Mouse (Mus musculus) brain, embryonic 14.5 days (tissue): ENCODE measurements at regions not wholly inside any gene's neighbourhood (a gene's known extent, or its start where the extent isn't known, plus 50 kb on each side); places are given as distances from the start of the nearest gene placed in this dataset.

Source experiments
- DNase-seq: peaks from one replicate; pipeline ENCODE4 v3.0.0-alpha.2; 2011; ENCODE audit warnings: low read depth
- CTCF ChIP-seq: fragments of 200-500 bp; IDR thresholded peaks from 2 replicates; pipeline ENCODE4 v1.5.1; 2012; ENCODE audit warnings: inconsistent platforms, mild to moderate bottlenecking, moderate library complexity, borderline replicate concordance; ENCODE audit not compliant: insufficient read depth, insufficient read length; ENCODE audit errors: extremely low read depth
- POLR2A ChIP-seq: fragments of 200-500 bp; IDR thresholded peaks from 2 replicates; pipeline ENCODE4 v1.6.1; 2012; ENCODE audit warnings: mild to moderate bottlenecking, inconsistent platforms, borderline replicate concordance; ENCODE audit not compliant: poor library complexity, insufficient read depth, insufficient read length, severe bottlenecking; ENCODE audit errors: extremely low read depth

DNA sequence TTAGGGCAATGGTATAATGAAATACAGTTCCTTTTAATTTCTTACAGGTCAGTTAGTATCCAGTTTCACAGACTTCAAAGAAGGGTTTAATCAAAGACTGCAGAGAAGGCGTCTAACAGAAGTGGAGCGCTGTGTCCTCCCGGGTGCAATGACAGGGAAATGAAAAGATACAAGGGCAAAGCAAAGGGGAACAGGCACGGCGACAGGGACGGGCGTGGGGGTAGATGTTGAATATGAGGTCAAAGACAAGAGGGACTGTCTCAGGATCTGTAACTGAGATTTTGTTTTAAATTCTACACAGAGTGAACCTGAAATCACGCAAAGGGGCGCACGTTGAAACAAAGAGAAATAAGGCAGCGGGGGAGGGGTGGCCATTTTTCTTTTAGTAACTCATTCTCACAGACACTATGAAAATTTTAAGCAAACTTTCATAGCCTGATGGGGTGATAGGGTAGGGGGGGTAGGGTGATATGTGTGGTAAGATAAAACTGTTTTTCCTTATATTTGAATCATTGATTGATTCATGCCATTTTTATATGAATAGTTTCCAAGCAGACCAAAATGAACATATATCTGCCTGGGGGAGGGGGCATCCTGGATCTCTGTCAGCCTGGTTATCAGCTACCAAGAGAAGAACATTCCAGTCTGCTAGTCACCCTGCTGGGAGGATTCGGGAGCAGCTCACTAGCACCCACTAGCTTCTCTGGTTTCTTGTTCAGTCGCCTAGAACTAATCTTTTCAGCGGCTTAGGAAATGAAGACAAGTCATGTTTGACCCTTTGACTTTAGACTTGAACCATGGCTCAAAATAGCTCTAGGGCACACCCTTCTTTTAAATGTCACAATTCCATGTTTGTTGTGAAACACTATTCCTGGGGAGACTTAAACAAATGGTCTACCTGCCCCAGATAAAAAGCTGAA is 139.1 kb upstream of the Map3k7 start:
- DNase-seq: peak; percentile 44
- no peak for TF ChIP-seq POLR2A
- TF ChIP-seq CTCF: peak; percentile 30; the same call in 1 of the 2 replicates

DNA sequence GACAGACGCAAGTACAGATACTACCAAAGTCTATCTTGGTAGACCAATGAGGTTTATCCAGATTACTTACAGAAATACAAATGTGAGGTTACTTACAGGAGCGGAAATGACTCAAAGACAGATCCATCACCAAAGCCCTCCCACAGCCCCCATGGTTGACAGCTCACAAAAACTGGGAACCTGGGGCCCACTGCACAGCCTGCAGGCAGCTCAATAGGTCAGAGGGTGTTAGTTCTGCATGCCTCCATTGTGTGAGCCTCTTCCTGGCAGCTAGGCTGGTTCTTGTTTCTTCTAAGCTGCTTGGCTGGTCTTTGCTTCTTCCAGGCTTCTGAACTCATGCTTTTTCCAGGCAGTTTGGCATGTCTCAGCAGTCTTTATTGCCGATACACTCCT is 138.5 kb upstream of the Map3k7 start:
- no peak for DNase-seq
- TF ChIP-seq POLR2A (no peak), CTCF (no peak)

DNA sequence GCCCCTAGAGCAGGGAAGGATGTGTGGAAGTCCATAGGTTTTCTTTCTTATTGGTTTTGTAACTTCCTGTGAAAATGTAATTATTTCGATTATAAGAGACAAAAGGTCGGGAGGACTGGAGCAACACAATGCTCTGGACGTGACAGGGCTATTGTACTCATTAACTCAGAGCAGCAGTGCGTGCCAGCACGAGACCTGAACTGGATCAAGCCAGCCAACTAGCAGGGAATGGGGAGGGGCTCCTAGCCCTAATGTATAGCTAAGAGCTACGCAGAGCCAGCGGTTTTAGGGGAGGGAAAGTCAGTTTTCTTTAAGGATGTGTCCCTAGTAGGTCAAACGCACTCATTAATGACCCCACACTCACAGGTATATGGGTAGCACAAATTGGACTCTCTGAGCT is 137.2 kb upstream of the Map3k7 start:
- no peak for DNase-seq
- TF ChIP-seq CTCF (no peak), POLR2A (no peak)

DNA sequence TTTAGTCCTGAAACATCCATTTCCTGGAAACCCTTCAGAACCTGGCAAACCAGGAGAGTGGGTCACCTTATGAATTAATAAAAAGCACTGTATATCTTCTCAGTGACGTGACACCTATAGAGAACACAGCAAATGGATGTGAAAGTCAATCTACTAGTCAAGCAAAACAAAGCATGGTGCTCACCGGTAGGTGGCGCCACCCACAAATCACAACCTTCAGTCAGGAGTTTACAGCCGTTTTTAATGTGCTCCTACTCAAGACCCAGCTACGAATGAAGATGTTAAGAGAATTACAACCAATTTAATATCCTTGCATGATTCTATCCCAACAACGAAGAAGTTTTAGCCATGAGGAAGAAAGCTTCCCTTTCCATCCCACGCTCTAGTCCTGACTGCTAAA is 136.6 kb upstream of the Map3k7 start:
- no peak for DNase-seq
- peak; percentile 38; the same call in 1 of the 2 replicates for TF ChIP-seq CTCF
- TF ChIP-seq POLR2A: no peak

DNA sequence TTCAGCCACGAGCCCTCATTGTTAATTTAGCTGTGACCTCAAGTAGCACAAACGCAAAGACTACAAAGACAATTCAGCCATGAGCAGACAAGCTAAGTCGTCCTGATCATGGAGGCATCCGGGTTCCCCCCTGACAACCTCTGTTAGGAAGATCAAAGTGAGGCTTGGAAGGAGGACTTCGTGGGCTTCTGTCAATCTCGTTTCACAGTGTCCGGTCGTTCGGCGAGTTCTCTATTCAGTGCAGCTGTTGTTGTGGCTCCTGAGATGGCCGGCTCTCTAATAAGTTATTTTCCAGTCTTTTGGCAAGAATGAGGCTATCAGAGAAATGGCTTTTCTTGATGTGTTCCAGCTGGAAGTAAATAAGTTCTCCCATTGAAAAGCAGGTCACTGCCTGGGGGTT is 133.7 kb upstream of the Map3k7 start:
- TF ChIP-seq CTCF: no peak
- no peak for TF ChIP-seq POLR2A
- DNase-seq: peak; percentile 55

DNA sequence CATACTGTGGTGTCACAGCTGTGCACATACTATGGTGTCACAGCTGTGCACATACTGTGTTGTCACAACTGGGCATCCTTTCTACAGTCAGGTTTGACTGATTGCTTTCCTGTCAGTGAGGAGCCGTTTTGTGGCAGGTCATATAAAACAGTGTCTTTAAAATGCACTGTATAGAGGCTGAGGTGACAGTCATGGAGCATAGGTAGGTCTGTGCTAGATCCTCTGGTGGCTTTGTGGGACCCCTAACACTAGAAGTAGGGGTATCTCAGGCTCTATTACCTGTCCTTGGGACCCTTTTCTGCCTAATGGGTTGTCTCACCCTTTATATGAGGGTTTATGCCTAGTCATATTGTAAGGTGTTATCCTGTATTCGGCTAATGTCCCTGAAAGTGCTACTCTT is 132.4 kb upstream of the Map3k7 start:
- DNase-seq: no peak
- TF ChIP-seq CTCF: no peak
- no peak for TF ChIP-seq POLR2A

DNA sequence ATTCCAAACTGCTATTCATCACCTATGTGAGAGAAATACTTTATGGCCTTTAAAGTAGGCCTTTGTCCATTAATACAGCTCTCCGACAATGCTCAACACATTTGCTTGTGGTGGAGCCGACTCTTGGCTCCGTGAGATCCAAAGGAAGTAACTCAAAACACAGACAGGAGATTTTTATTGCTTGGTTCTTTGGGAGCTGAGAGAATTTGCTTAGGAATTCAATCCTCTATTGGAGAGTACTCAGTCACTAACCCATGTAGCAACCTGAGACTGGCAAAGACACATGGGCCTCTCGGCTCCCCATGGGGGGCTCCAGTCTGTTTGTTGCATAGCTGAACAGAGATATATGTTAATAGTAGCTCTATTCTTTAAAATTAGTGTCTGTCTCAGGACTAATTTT is 130.1 kb upstream of the Map3k7 start:
- no peak for TF ChIP-seq POLR2A
- TF ChIP-seq CTCF: no peak
- no peak for DNase-seq

DNA sequence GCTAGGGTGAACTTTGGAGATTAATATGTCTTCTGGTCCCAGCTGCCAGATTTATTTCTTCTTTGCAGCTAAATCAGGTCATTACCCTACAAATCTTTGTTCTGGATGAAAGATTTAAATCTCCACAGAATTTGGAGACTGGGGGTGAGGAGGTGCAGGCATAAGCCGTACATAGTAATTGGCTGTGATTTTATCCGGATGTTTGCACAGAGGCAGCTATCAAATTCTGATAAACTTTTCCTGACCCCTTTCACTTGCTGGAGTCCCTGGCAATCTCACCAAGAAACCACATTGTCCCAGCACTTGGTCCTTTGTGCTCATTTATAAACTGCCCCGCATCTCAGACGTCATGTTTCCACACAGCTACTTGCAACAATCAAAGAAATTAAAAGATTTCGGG is 128.8 kb upstream of the Map3k7 start:
- DNase-seq: no peak
- TF ChIP-seq POLR2A (no peak), CTCF (no peak)

DNA sequence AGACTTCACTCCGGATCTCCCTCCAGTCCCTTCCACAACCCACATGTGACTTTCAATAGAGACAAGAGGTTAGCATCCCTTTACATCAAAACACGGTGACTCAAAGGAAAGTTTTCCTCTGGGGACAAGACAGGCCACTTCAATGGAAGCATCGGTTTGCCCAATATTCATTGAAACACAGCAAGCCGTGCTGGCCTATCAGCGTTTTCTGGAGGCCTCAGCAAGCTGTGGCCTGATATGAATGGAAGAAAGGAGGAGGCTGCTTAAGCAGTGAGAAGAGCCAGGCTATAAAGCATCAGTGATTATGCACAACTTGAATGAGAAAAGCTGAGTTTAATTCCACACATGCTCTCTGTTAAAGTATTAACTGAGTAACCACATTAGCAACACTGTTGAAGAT is 125.3 kb upstream of the Map3k7 start:
- DNase-seq: peak; percentile 62
- TF ChIP-seq CTCF (no peak), POLR2A (no peak)

DNA sequence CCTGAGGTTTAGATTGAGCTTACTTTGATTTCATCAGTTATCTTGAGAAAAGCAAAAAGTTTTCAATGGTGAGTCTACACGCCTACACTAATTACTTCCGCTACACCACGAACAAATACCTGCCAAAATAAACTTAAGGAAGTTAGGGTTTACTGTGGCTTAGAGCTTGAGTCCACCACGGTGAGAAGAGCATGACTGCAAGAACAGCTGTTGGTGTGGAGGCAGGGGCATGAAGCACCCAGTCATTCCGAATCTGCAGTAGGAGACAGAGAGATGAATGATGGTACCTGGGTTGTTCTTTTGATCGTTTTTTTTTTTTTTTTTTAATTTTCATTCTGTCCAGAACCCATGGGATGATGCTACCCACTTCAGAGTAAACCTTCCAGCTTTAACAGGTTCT is 114.1 kb upstream of the Map3k7 start:
- no peak for DNase-seq
- TF ChIP-seq CTCF: no peak
- TF ChIP-seq POLR2A: no peak

DNA sequence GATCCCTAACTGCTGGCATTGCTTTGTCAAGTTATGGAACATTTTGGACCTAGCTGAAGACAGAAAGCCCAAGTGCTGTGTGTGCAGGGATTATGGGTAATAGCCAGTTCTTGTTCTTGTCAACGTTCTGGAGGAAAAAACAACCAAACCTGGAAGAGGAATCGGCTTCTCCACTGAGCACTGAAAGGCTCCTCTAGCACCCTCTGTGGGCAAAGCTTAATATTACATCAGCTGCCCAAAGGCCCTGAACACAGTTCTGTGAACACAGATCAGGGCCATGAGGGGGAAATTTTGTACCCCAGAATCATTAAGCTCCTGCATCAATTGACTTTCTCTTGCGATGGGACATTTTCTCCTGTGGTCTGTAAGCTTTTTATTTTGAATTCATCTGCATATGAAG is 112.9 kb upstream of the Map3k7 start:
- no peak for TF ChIP-seq POLR2A
- TF ChIP-seq CTCF: peak; percentile 41; the same call in 1 of the 2 replicates
- DNase-seq: peak; percentile 22

DNA sequence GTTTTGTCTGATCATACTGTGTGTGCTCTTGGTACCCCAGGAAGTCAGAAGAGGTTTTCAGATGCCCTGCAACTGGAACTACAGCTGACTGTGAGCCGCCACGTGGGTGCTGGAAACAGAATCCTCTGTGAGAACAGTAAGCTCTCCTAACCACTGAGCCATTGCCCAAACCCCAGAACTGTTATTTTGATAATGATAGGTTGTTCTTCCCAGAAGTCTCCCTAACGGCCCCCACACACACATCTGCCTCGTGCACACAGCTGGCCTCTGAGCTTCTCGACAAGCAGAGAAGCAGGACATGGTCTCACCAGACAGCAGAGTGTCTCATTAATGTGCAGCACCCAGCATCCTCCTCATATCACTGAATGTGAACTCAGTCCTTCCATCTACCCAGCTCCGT is 110.0 kb upstream of the Map3k7 start:
- no peak for TF ChIP-seq CTCF
- TF ChIP-seq POLR2A: no peak
- no peak for DNase-seq

DNA sequence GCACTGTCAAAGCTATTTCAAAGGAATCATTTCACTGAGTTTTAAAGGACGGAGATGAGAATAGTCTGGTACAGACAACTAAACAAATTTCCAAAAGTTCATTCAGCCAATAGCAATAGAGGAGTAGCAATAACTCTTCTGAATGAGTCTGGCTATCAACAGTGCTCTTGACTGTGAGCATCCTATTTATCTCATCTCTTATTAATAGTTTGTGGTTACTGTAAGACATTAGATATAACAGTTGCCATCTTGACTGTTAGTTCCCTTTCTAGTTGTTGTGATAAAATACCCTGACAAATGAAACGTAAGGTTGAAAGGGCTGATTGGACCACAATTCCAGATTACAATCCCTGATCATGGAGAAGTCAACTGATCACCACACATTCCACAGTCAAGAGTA is 103.5 kb upstream of the Map3k7 start:
- TF ChIP-seq CTCF (no peak), POLR2A (no peak)
- DNase-seq: no peak

DNA sequence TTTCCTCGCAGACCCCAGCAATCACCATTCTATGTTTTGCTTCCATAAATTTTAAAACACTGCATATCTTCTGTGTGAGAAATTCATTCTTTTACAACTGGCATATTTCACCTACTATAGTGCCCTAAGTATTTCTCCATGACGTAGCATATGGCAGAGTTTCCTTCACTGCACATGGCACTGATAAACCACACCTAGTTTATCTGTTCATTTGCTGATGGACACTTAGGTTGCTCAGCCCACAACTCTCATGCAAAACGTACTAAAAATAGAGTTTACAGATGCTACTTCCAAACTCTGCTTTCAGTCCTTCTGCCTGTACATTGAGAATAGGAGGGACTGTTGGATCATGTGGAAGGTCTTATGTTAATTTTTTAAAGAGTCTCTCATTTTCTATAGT is 102.7 kb upstream of the Map3k7 start:
- no peak for TF ChIP-seq CTCF
- no peak for TF ChIP-seq POLR2A
- DNase-seq: no peak

DNA sequence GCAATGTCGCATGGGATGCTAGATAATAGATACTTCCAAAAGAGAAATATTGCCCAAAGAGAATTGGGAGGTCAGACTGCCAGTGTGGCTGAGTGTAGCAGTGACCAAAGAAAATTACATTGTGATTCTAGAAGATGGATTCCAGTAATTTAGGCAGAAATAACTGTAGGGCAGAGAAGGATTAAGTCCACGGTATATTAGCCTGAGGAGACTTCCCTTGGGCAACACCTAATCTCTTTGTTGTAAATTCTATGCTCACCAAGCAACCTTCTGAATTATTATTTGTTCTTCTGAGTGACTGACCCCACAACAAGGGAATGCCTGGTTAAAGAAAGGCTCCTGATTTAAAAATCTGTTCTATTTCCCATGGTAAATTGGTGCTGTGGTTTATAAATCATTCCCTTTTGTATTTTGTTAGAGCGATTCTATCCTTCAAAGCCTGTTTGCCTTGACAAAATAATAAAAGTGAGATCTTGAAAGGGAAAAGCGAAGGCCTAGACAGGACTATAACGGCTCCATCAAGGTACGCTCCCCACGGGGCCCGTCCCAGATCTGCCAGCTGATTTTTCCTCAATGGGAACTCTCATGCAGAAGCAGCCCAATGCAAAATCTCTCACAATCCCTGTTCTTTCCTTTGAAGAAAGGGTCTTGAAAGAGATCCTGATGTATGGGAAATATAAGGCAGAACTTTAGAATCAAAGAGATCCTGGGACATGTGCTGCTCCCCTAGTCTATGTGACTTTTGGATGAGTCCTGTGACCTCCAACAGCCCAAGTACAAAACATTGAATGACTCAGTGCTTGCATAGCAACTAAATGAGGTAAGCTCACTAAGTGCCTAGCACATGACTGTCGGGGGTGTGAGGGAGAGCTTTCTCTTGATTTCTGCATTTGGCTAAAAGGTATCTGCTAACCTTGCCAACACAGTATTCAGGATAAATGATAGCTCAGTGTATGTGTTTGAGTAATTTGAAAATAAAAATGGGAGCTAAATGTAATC is 90.6 kb upstream of the Map3k7 start:
- TF ChIP-seq CTCF: no peak
- no peak for TF ChIP-seq POLR2A
- peak; percentile 47 for DNase-seq
